Mouse (Mus musculus) liver, postnatal 0 days (tissue): ENCODE measurements around the gene Tns1.

Experiments
- CTCF ChIP-seq: sonication (generic); IDR thresholded peaks from 2 replicates; pipeline ENCODE4 v1.5.1; 2016; ENCODE audit warnings: antibody characterized with exemption, low read depth
- EP300 ChIP-seq: IDR thresholded peaks from 2 replicates; pipeline ENCODE4 v1.6.1; 2016; ENCODE audit warnings: antibody characterized with exemption, low read depth, mild to moderate bottlenecking

GRCm38 (mm10) chr1:73955259-73955842, 168.9 kb downstream of the Tns1 start:
- no peak for TF ChIP-seq CTCF
- TF ChIP-seq EP300: no peak
